Mouse (Mus musculus) heart, postnatal 0 days (tissue): ENCODE data around the gene Ppp1r9b. TPM values are rescaled to one million over a fixed set of nuclear protein-coding genes. Genes with fewer than 3 reads are reported as not detected.
A peak's percentile ranks its signal among the peaks of the same experiment; 100 is the strongest.

ENCODE experiments used
- ATAC-seq: fragments of 200-750 bp; cut with Nextera tagmentation; 2 replicates; pipeline ENCODE4 v1.8.0; 2017; ENCODE audit warnings: low read depth, moderate number of reproducible peaks, moderate library complexity; ENCODE audit not compliant: insufficient read depth
- DNase-seq: peaks from one replicate; pipeline ENCODE4 v3.0.0-alpha.2; 2016; ENCODE audit warnings: low spot score
- H3K27ac ChIP-seq: fragments of 300-500 bp; sonication (generic); 2 replicates; pipeline ENCODE4 v1.5.1; 2014; ENCODE audit warnings: low read depth, mild to moderate bottlenecking
- H3K27me3 ChIP-seq: fragments of 300-500 bp; sonication (generic); 2 replicates; pipeline ENCODE4 v1.6.1; 2014; ENCODE audit warnings: low read length, mixed read lengths; ENCODE audit not compliant: control insufficient read depth, insufficient read depth
- H3K36me3 ChIP-seq: fragments of 300-500 bp; sonication (generic); replicated peaks from 2 replicates; pipeline ENCODE4 v1.6.1; 2014; ENCODE audit warnings: low read length, mixed read lengths; ENCODE audit not compliant: control insufficient read depth, insufficient read depth
- H3K4me1 ChIP-seq: fragments of 300-500 bp; sonication (generic); 2 replicates; pipeline ENCODE4 v1.6.1; 2014; ENCODE audit warnings: antibody characterized with exemption; ENCODE audit not compliant: control insufficient read depth, insufficient read depth
- H3K4me2 ChIP-seq: fragments of 300-500 bp; sonication (generic); 2 replicates; pipeline ENCODE4 v1.6.1; 2014; ENCODE audit warnings: low read depth, mild to moderate bottlenecking, low read length, moderate library complexity
- H3K4me3 ChIP-seq: fragments of 300-500 bp; sonication (generic); 2 replicates; pipeline ENCODE4 v1.5.1; 2014; ENCODE audit warnings: low read depth, low read length
- H3K9ac ChIP-seq: fragments of 300-500 bp; sonication (generic); replicated peaks from 2 replicates; pipeline ENCODE4 v1.6.1; 2014; ENCODE audit warnings: low read depth, low read length, mixed read lengths
- H3K9me3 ChIP-seq: fragments of 300-500 bp; sonication (generic); replicated peaks from 2 replicates; pipeline ENCODE4 v1.6.1; 2016; ENCODE audit warnings: low read length; ENCODE audit not compliant: control insufficient read depth
- CTCF ChIP-seq: IDR thresholded peaks from 2 replicates; pipeline ENCODE4 v1.5.1; 2016; ENCODE audit warnings: antibody characterized with exemption, control low read depth, low read depth
- EP300 ChIP-seq: IDR thresholded peaks from 2 replicates; pipeline ENCODE4 v1.6.1; 2016; ENCODE audit warnings: antibody characterized with exemption, low read depth
- WGBS: fragments of 180-500 bp; shearing (Covaris S2); extraction: QIAGEN DNeasy Blood & Tissue Kit; methylation state at CpG from one replicate; pipeline ENCODE4 v1.1.7; 2014; 5-methylcytosine and 5-hydroxymethylcytosine counted together
- polyA plus RNA-seq: library from polyadenylated mRNA; unstranded; fragments of >200 nt; fragmentation: Nextera tagmentation; extraction: Ambion mirVana; gene quantifications from 2 replicates; pipeline ENCODE4 v1.2.1, GENCODE M21; 2015
- total RNA-seq: library from RNA; depleted of rRNA; stranded (reverse); fragments of >200 nt; gene quantifications from 2 replicates; pipeline ENCODE4 v1.2.3, GENCODE M21; 2014; ENCODE audit warnings: low replicate concordance

The Ppp1r9b gene
- total and polyA plus RNA-seq, 2 experiments from 2014 or later: 4.7 to 27.6 TPM

- 0 out of 2 replicates have a peak within 1 kb of the TSS, but pooled peaks have one; percentile 13 for H3K9ac ChIP-seq
- WGBS: 28% methylated on average over 5 of the region's 5 CpGs
- H3K27ac ChIP-seq: peak within 1 kb of the TSS; percentile 83
These were observed 14.6 kb upstream of the Ppp1r9b start, which contains the start of gene Sgca for GRCm38 (mm10) chr11:94976199-94976598. TSS of gene Sgca (minus strand) at chr11:94976327.

GRCm38 (mm10) chr11:94978178-94978915 is 12.5 kb upstream of the Ppp1r9b start:
- no peak for DNase-seq
- TF ChIP-seq EP300 (no peak), CTCF (no peak)
- H3K4me2 ChIP-seq: peak overlapping the region; percentile 53; the same call in 1 of the 2 replicates
- WGBS: 34% methylated on average over 9 of the region's 9 CpGs
- ATAC-seq: no peak
- no peaks in the 10 kb centered on the region for H3K9me3 ChIP-seq
- H3K27ac ChIP-seq: no peak overlapping the region
- peaks cover 25% of the 10 kb centered on the region; the same call in 1 of the 2 replicates for H3K4me1 ChIP-seq
- H3K4me3 ChIP-seq: no peak overlapping the region
- no peaks in the 10 kb centered on the region for H3K27me3 ChIP-seq
- no peaks in the 10 kb centered on the region for H3K36me3 ChIP-seq
- H3K9ac ChIP-seq: no peak overlapping the region

More at GRCm38 (mm10) chr11:94976199-94976598, 14.6 kb upstream of the Ppp1r9b start, which contains the start of gene Sgca:
- no peaks in the 10 kb centered on the region for H3K9me3 ChIP-seq
- ATAC-seq (no peak), DNase-seq (peak; percentile 62)
- peaks cover 25% of the 10 kb centered on the region; the same call in 1 of the 2 replicates for H3K4me1 ChIP-seq
- TF ChIP-seq CTCF (no peak), EP300 (0 out of 2 replicates have a peak, but pooled peaks have one; percentile 37)
- no peaks in the 10 kb centered on the region for H3K36me3 ChIP-seq
- H3K27me3 ChIP-seq: no peaks in the 10 kb centered on the region
- H3K4me2 ChIP-seq: peak within 1 kb of the TSS; percentile 7; the same call in 1 of the 2 replicates
- H3K4me3 ChIP-seq: no peak within 1 kb of the TSS

- Histone ChIP-seq H3K9ac (no peak overlapping the region), H3K27ac (peak overlapping the region; percentile 28; the same call in 1 of the 2 replicates), H3K4me1 (peaks cover 21% of the 10 kb centered on the region; the same call in 1 of the 2 replicates), H3K36me3 (no peaks in the 10 kb centered on the region), H3K4me3 (peak overlapping the region; percentile 25; the same call in 1 of the 2 replicates), H3K4me2 (peak overlapping the region; percentile 53), H3K27me3 (no peaks in the 10 kb centered on the region), H3K9me3 (no peaks in the 10 kb centered on the region)
- DNase-seq: peak; percentile 94
- WGBS: under 1% methylated on average over 20 of the region's 20 CpGs
- peak; percentile 100 for TF ChIP-seq CTCF
- no peak for TF ChIP-seq EP300
- peak; percentile 88 for ATAC-seq
These were observed 11.9 kb upstream of the Ppp1r9b start for GRCm38 (mm10) chr11:94978947-94979346.

GRCm38 (mm10) chr11:94979462-94980179 is 11.2 kb upstream of the Ppp1r9b start:
- Histone ChIP-seq H3K4me2 (peak overlapping the region; percentile 53), H3K4me1 (peaks cover 19% of the 10 kb centered on the region; the same call in 1 of the 2 replicates), H3K9ac (no peak overlapping the region), H3K36me3 (no peaks in the 10 kb centered on the region), H3K4me3 (peak overlapping the region; percentile 25; the same call in 1 of the 2 replicates), H3K9me3 (no peaks in the 10 kb centered on the region), H3K27ac (peak overlapping the region; percentile 28; the same call in 1 of the 2 replicates), H3K27me3 (no peaks in the 10 kb centered on the region)
- DNase-seq: no peak
- WGBS: 69% methylated on average over 11 of the region's 11 CpGs
- ATAC-seq: no peak
- TF ChIP-seq EP300 (no peak), CTCF (no peak)

- WGBS: 49% methylated on average over 1 of the region's 1 CpGs
- ATAC-seq (no peak), DNase-seq (no peak)
- Histone ChIP-seq H3K36me3 (no peaks in the 10 kb centered on the region), H3K4me1 (peaks cover 19% of the 10 kb centered on the region), H3K27me3 (no peaks in the 10 kb centered on the region), H3K9me3 (no peaks in the 10 kb centered on the region), H3K27ac (no peak overlapping the region), H3K4me3 (no peak overlapping the region), H3K9ac (no peak overlapping the region), H3K4me2 (no peak overlapping the region)
- TF ChIP-seq EP300: no peak
- no peak for TF ChIP-seq CTCF
These were observed 5.7 kb upstream of the Ppp1r9b start for GRCm38 (mm10) chr11:94985140-94985539.
